Mouse (Mus musculus): ENCODE measurements around the gene Ciao2a.

DNA sequence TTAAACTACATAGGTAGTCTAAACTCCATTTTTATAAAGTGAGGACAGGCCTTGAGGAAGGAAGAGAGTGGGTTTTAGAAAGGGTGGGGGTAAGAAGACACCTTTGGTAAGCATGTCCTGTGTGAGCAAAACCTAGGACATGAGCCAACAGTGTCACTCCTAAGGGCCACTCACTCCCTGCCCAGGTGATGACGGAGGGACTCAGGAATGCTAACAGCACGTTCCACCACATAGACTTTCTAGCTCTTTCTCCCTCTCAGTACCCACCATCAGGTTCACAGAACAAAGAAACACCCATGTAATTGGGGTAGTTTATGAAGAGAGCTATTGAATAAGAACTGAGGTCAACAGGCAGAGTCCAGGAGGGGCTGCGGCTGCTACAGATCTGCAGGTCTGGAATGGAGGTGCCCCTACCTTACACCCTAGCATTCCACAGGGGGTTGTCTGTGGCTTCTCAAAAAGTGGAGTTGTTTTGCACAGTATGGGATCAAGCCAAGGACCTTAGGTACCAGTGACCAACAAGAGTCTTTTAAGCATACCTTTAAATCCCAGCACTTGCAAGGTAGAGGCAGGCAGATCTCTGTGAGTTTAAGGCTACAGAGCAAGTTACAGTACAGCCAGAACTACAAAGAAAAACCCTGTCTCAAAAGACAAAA is 45.5 kb upstream of the Ciao2a start:
- no peak for TF ChIP-seq CTCF (IDR thresholded peaks at IDR 0.05; ENCODE audit: low read depth, low read length)
- no peak for TF ChIP-seq POLR2A (IDR thresholded peaks at IDR 0.05; ENCODE audit: insufficient read depth, low read length)
- TF ChIP-seq EP300 (IDR thresholded peaks at IDR 0.05; ENCODE audit: insufficient read depth, low read depth, low read length): no peak

Data from ES-Bruce4 (cell line).